Mouse (Mus musculus) MEL (cell line): ENCODE results near the gene Uggt1. TPM values are rescaled to one million over a fixed set of nuclear protein-coding genes. Genes with fewer than 3 reads are reported as not detected.

Source experiments
- DNase-seq: peaks from one replicate; pipeline ENCODE4 v3.0.0; 2011; ENCODE audit warnings: low read depth, low spot score
- H3K27ac ChIP-seq: 2 replicates; pipeline ENCODE4 v1.5.1; 2012; ENCODE audit warnings: low read depth, mild to moderate bottlenecking, control low read depth, low read length, moderate library complexity; ENCODE audit not compliant: control insufficient read depth
- H3K27me3 ChIP-seq, 2 experiments: fragments of 150-350 bp in 1 of 2; sonication (generic) in 1 of 2; 2 replicates each; pipeline ENCODE4 v1.6.1; 2012; ENCODE audit warnings: low read length in 2 of 2, mild to moderate bottlenecking in 2 of 2, improper control_type of control experiment in 1 of 2, moderate library complexity in 1 of 2; ENCODE audit not compliant: insufficient read depth in 2 of 2, control insufficient read depth in 1 of 2
- H3K36me3 ChIP-seq, 2 experiments: 2 replicates each; pipeline ENCODE4 v1.6.1; 2012 to 2014; ENCODE audit warnings: low read length in 2 of 2, improper control_type of control experiment in 1 of 2, inconsistent platforms in 1 of 2, mild to moderate bottlenecking in 1 of 2; ENCODE audit not compliant: insufficient read depth in 2 of 2, control insufficient read depth in 1 of 2
- H3K4me1 ChIP-seq, 2 experiments: fragments of 150-350 bp in 1 of 2; sonication (generic) in 1 of 2; 2 replicates each; pipeline ENCODE4 v1.6.1; 2012; ENCODE audit warnings: low read length in 2 of 2, improper control_type of control experiment in 1 of 2, mild to moderate bottlenecking in 1 of 2; ENCODE audit not compliant: insufficient read depth in 2 of 2, control insufficient read depth in 1 of 2
- H3K4me3 ChIP-seq, 2 experiments: fragments of 150-350 bp in 1 of 2; sonication (generic) in 1 of 2; 2 replicates each; pipeline ENCODE4 v1.5.1; 2012; ENCODE audit warnings: low read depth in 2 of 2, low read length in 2 of 2, mild to moderate bottlenecking in 2 of 2, moderate library complexity in 2 of 2, control low read depth in 1 of 2, improper control_type of control experiment in 1 of 2; ENCODE audit not compliant: control insufficient read depth in 1 of 2, insufficient read depth in 1 of 2
- H3K79me2 ChIP-seq: 2 replicates; pipeline ENCODE4 v1.6.1; 2012; ENCODE audit warnings: mild to moderate bottlenecking, low read length, moderate library complexity; ENCODE audit not compliant: control insufficient read depth, poor library complexity, insufficient read depth
- H3K9ac ChIP-seq: 2 replicates; pipeline ENCODE4 v1.6.1; 2012; ENCODE audit warnings: low read depth, mild to moderate bottlenecking, control low read depth, low read length, moderate library complexity; ENCODE audit not compliant: control insufficient read depth, poor library complexity, severe bottlenecking
- H3K9me3 ChIP-seq: fragments of 150-350 bp; sonication (generic); replicated peaks from 2 replicates; pipeline ENCODE4 v1.6.1; 2012; ENCODE audit warnings: mild to moderate bottlenecking, low read length, improper control_type of control experiment, moderate library complexity; ENCODE audit not compliant: insufficient read depth
- EP300 ChIP-seq, 2 experiments: IDR thresholded peaks; 2 replicates each; pipeline ENCODE4 v1.6.1; 2011; ENCODE audit warnings: improper control_type of control experiment in 2 of 2, low read length in 2 of 2, low read depth in 1 of 2, mild to moderate bottlenecking in 1 of 2
- ETS1 ChIP-seq: IDR thresholded peaks from 2 replicates; pipeline ENCODE4 v1.6.1; 2012; ENCODE audit warnings: low read depth, mild to moderate bottlenecking, inconsistent platforms, low read length, improper control_type of control experiment, moderate library complexity
- GABPA ChIP-seq: IDR thresholded peaks from 2 replicates; pipeline ENCODE4 v1.6.1; 2012; ENCODE audit warnings: low read depth, mild to moderate bottlenecking, inconsistent platforms, low read length, improper control_type of control experiment, moderate library complexity
- GATA1 ChIP-seq: IDR thresholded peaks from 2 replicates; pipeline ENCODE4 v1.6.1; 2011; ENCODE audit warnings: low read depth, low read length, improper control_type of control experiment
- HCFC1 ChIP-seq: IDR thresholded peaks from 2 replicates; pipeline ENCODE4 v1.6.1; 2012; ENCODE audit warnings: low read depth, mild to moderate bottlenecking, inconsistent platforms, low read length, improper control_type of control experiment, moderate library complexity
- JUND ChIP-seq: IDR thresholded peaks from 2 replicates; pipeline ENCODE4 v1.6.1; 2011; ENCODE audit warnings: low read depth, mild to moderate bottlenecking, improper control_type of control experiment, low read length
- MAX ChIP-seq: IDR thresholded peaks from 2 replicates; pipeline ENCODE4 v1.6.1; 2011; ENCODE audit warnings: low read length, improper control_type of control experiment
- MYC ChIP-seq: IDR thresholded peaks from 2 replicates; pipeline ENCODE4 v1.6.1; 2011; ENCODE audit warnings: low read depth, mild to moderate bottlenecking, low read length, improper control_type of control experiment, moderate library complexity
- NRF1 ChIP-seq: IDR thresholded peaks from 2 replicates; pipeline ENCODE4 v1.6.1; 2014; ENCODE audit warnings: low read depth, mild to moderate bottlenecking, inconsistent platforms, low read length, improper control_type of control experiment, moderate library complexity; ENCODE audit not compliant: poor library complexity, insufficient read depth, severe bottlenecking
- POLR2A ChIP-seq, 2 experiments: IDR thresholded peaks; 2 replicates each; pipeline ENCODE4 v1.6.1; 2011 to 2012; ENCODE audit warnings: low read length in 2 of 2, mild to moderate bottlenecking in 2 of 2, control low read depth in 1 of 2, improper control_type of control experiment in 1 of 2, low read depth in 1 of 2, moderate library complexity in 1 of 2; ENCODE audit not compliant: control insufficient read depth in 1 of 2, insufficient read depth in 1 of 2, poor library complexity in 1 of 2
- POLR2AphosphoS2 ChIP-seq: IDR thresholded peaks from 2 replicates; pipeline ENCODE4 v1.6.1; 2011; ENCODE audit warnings: low read length, improper control_type of control experiment
- POLR2AphosphoS5 ChIP-seq: IDR thresholded peaks from 2 replicates; pipeline ENCODE4 v1.6.1; 2012; ENCODE audit warnings: low read depth, borderline replicate concordance, mild to moderate bottlenecking, inconsistent platforms, low read length, moderate library complexity, mixed read lengths
- SIN3A ChIP-seq: IDR thresholded peaks from 2 replicates; pipeline ENCODE4 v1.6.1; 2012; ENCODE audit warnings: low read length, improper control_type of control experiment, inconsistent platforms
- TAL1 ChIP-seq: IDR thresholded peaks from 2 replicates; pipeline ENCODE4 v1.6.1; 2012; ENCODE audit warnings: mild to moderate bottlenecking, inconsistent platforms, low read length, moderate library complexity, mixed read lengths
- TBP ChIP-seq: IDR thresholded peaks from 2 replicates; pipeline ENCODE4 v1.8.0; 2011; ENCODE audit warnings: low read depth, low read length, improper control_type of control experiment
- TCF12 ChIP-seq: IDR thresholded peaks from 2 replicates; pipeline ENCODE4 v1.6.1; 2014; ENCODE audit warnings: low read depth, mild to moderate bottlenecking, inconsistent platforms, low read length, improper control_type of control experiment, moderate library complexity
- USF2 ChIP-seq, 2 experiments: IDR thresholded peaks; 2 replicates each; pipeline ENCODE4 v1.6.1; 2011 to 2012; ENCODE audit warnings: improper control_type of control experiment in 2 of 2, low read length in 2 of 2, borderline replicate concordance in 1 of 2, inconsistent platforms in 1 of 2, low read depth in 1 of 2, mild to moderate bottlenecking in 1 of 2; ENCODE audit not compliant: insufficient read depth in 1 of 2
- ZMIZ1 ChIP-seq: IDR thresholded peaks from 2 replicates; pipeline ENCODE4 v1.6.1; 2012; ENCODE audit warnings: low read depth, mild to moderate bottlenecking, inconsistent platforms, low read length, improper control_type of control experiment, moderate library complexity
- polyA plus RNA-seq, 2 experiments: library from polyadenylated mRNA; stranded (reverse) in 1 of 2; unstranded in 1 of 2; fragments of >175 nt in 1 of 2; fragments of >200 nt in 1 of 2; gene quantifications; 2 replicates each; pipeline versions ENCODE4 v1.2.1 to v1.2.4; 2012; ENCODE audit warnings: low replicate concordance in 2 of 2, low read depth in 1 of 2; ENCODE audit not compliant: insufficient read length in 2 of 2, insufficient read depth in 1 of 2, missing spikeins in 1 of 2
- total RNA-seq: library from RNA; depleted of rRNA; stranded (reverse); fragments of 300-350 nt; gene quantifications from 2 replicates; pipeline ENCODE4 v1.2.3, GENCODE M21; 2012

Uggt1 gene
- total and polyA plus RNA-seq, 3 experiments = 33.8 to 98.3 (median 47.9) TPM

DNA sequence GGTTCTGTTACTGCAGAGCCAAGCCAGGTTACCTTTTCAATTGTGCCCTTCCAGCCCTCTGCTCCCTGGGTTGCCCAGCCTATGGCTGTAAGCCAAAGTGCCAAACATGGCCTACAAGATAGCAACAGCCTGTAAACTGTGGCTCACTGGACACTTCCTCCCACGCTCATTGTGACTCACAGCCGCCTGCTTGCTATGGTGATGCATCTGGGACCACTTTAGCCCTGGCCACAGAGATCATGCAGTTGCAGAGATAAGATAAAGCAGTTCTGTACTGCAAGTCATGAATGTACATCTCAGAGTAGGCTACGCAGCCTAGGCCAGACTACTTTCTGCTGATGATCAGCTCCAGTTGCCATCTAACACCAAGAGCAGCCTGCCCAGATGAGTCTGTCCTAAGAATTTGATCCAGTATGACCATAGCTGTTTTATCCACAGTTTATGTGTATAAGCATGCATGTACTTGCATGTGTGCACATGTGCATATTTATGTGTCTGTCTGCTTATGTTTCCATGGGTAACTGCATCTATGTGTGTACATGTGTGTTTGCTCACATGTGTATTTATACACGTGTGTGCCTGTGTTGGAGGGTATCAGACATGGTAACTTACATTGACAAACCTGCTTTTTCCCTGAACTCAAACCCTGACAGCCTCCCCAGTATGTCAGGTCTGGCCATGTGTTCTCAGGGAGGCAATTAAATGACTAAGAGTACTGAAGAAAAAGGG is 114.0 kb downstream of the Uggt1 start (continued):
- no peak for TF ChIP-seq NRF1
- TF ChIP-seq MAX = peak; percentile 65
- TF ChIP-seq HCFC1 = 0 out of 2 replicates have a peak, but pooled peaks have one; percentile 44

DNA sequence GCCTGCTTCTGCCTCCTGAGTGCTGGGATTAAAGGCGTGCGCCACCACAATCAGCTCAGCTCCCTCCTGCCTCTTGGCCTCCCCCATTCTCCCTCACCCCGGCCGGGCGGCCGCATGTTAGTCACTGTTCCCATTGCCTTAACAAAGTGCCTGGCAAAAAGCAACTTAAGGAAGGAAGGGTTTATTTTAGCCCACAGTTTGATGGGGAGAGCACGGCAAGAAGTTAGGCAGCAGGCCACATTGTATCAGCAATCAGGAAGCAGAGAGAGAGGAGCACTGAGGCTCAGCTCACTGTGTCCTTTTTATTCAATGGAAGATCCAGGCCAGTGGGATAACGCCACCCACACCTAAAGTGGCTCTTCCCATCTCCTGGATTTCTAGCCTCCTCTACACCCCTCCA is 114.6 kb downstream of the Uggt1 start:
- peaks cover 0 to 47% of the 10 kb centered on the region in 2 experiments; a peak in 2 of 4 replicates for H3K36me3 ChIP-seq
- H3K79me2 ChIP-seq = peaks cover 11% of the 10 kb centered on the region
- no peak for TF ChIP-seq SIN3A
- TF ChIP-seq TBP = peak; percentile 17; the same call in 1 of the 2 replicates
- TF ChIP-seq MYC = peak; percentile 7; the same call in 1 of the 2 replicates
- TF ChIP-seq USF2 (IDR thresholded peaks at IDR 0.05; ENCODE audit: borderline replicate concordance in 1 of 2, insufficient read depth in 1 of 2, low read depth in 1 of 2, low read length in 2 of 2) = no peak
- no peaks in the 10 kb centered on the region for H3K27me3 ChIP-seq
- DNase-seq = peak; percentile 80
- peak overlapping the region in 1 of 2 experiments; percentile 9; a peak in 2 of 4 replicates for H3K4me3 ChIP-seq
- no peaks in the 10 kb centered on the region for H3K9me3 ChIP-seq
- H3K27ac ChIP-seq = peak overlapping the region; percentile 96
- H3K9ac ChIP-seq = peak overlapping the region; percentile 57
- H3K4me1 ChIP-seq = peaks cover 0 to 61% of the 10 kb centered on the region in 2 experiments; a peak in 2 of 4 replicates

DNA sequence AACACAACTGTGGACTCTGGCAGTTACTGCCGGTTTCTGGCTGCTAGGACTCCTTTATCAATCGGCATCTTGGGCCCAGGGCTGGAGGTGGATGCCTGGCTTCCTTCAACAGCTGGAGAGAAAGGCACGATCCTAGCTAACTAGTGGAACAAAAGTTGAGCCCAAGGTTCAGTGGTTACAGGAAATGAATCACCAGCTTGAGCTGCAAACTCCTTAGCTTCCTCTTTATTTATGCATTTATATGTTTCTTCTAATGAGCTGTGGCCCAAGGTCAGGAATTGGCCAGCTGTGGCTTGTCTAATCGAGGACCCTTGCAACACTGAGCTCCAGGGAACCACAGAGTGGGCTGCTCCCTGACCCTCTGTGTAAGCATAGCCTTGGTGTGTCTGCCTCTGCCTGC is 115.4 kb downstream of the Uggt1 start:
- peak; percentile 91 for DNase-seq
- peaks cover 11% of the 10 kb centered on the region for H3K79me2 ChIP-seq
- peak overlapping the region; percentile 55 for H3K9ac ChIP-seq
- H3K9me3 ChIP-seq = no peaks in the 10 kb centered on the region
- H3K27me3 ChIP-seq = no peaks in the 10 kb centered on the region
- H3K27ac ChIP-seq = peak overlapping the region; percentile 96
- peaks cover 0 to 44% of the 10 kb centered on the region in 2 experiments; a peak in 2 of 4 replicates for H3K36me3 ChIP-seq
- H3K4me3 ChIP-seq = 0 out of 4 replicates have a peak overlapping the region, but pooled peaks have one; percentile 3 to 15
- peaks cover 0 to 59% of the 10 kb centered on the region in 2 experiments; a peak in 2 of 4 replicates for H3K4me1 ChIP-seq
- TF ChIP-seq TAL1 (peak; percentile 50), NRF1 (no peak), JUND (peak; percentile 86), POLR2AphosphoS5 (no peak), POLR2A (IDR thresholded peaks at IDR 0.05; ENCODE audit: control insufficient read depth in 1 of 2, insufficient read depth in 1 of 2, low read depth in 1 of 2, low read length in 2 of 2, poor library complexity in 1 of 2) (peak; percentile 22 to 66; a peak in 2 of 4 replicates), ZMIZ1 (no peak), GABPA (no peak), ETS1 (peak; percentile 75), TBP (peak; percentile 51; the same call in 1 of the 2 replicates), POLR2AphosphoS2 (0 out of 2 replicates have a peak, but pooled peaks have one; percentile 41), GATA1 (peak; percentile 58), TCF12 (peak; percentile 4; the same call in 1 of the 2 replicates), EP300 (IDR thresholded peaks at IDR 0.05; ENCODE audit: low read depth in 1 of 2, low read length in 2 of 2) (peak; percentile 65 to 69; a peak in 3 of 4 replicates)
- TF ChIP-seq, all 39 proteins: peak for 9
